Mouse (Mus musculus) bone marrow macrophage, adult 2 months (primary cell): ENCODE measurements around the gene Tekt1.

Source experiments
- CTCF ChIP-seq: IDR thresholded peaks from 2 replicates; pipeline ENCODE4 v1.5.1; 2012; ENCODE audit warnings: low read depth, mild to moderate bottlenecking, low read length, moderate library complexity
- POLR2A ChIP-seq: IDR thresholded peaks from 2 replicates; pipeline ENCODE4 v1.6.1; 2012; ENCODE audit warnings: mild to moderate bottlenecking, low read depth, low read length, borderline replicate concordance

DNA sequence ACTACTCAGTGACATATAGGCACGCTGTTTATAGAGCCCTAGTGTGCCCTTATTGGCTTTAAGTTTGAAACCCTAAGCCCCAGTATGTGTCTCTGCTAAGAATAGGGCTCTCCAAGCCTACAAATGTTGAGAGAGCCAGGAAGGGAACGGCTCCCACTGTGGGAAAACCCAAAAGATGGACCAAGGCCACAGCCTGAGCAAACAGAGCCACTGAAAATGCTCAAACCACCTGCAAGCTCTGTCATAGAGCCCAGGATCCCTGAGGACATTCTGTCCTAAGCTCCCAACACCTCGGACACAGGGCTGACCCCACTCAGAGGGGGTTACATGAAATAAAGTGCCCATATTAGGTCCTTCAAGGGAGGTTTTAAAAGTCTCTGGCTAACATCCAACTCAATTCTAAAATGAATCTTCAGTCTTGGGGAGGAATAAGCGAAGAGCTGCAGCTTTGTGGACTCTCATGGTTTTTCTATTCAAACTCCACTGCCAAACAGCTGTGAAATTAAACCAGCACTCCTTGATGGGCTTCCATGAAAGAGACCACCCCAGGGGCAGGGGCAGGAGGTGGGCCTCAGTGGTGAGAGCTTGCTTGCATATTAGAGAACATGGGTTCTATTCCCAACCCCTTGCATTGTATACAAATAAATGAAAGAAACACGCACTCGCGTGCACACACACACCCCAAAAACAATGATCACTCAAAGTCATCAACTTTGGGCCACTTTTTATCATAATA, 27.3 kb upstream of the Tekt1 start:
- no peak for TF ChIP-seq POLR2A
- TF ChIP-seq CTCF: no peak
